Mouse (Mus musculus) forebrain, embryonic 15.5 days (tissue): ENCODE measurements at regions not wholly inside any gene's neighbourhood (a gene's known extent, or its start where the extent isn't known, plus 50 kb on each side); places are given as distances from the start of the nearest gene placed in this dataset.

ENCODE experiments used
- ATAC-seq: fragments of 200-750 bp; cut with Nextera tagmentation; replicated peaks from 2 replicates; pipeline ENCODE4 v1.8.0; 2017; ENCODE audit warnings: mild to moderate bottlenecking, moderate TSS enrichment, moderate library complexity
- H3K27ac ChIP-seq: fragments of 300-500 bp; sonication (generic); replicated peaks from 2 replicates; pipeline ENCODE4 v1.5.1; 2015; ENCODE audit warnings: mild to moderate bottlenecking, inconsistent platforms
- H3K27me3 ChIP-seq: fragments of 300-500 bp; sonication (generic); 2 replicates; pipeline ENCODE4 v1.6.1; 2015; ENCODE audit warnings: inconsistent platforms
- H3K36me3 ChIP-seq: fragments of 300-500 bp; sonication (generic); 2 replicates; pipeline ENCODE4 v1.6.1; 2015; ENCODE audit warnings: mild to moderate bottlenecking, inconsistent platforms
- H3K4me1 ChIP-seq: fragments of 300-500 bp; sonication (generic); 2 replicates; pipeline ENCODE4 v1.6.1; 2015; ENCODE audit warnings: inconsistent platforms
- H3K4me2 ChIP-seq: fragments of 300-500 bp; sonication (generic); replicated peaks from 2 replicates; pipeline ENCODE4 v1.6.1; 2015; ENCODE audit warnings: mild to moderate bottlenecking, inconsistent platforms
- H3K4me3 ChIP-seq: fragments of 300-500 bp; sonication (generic); 2 replicates; pipeline ENCODE4 v1.5.1; 2015; ENCODE audit warnings: mild to moderate bottlenecking, inconsistent platforms
- H3K9ac ChIP-seq: fragments of 300-500 bp; sonication (generic); replicated peaks from 2 replicates; pipeline ENCODE4 v1.6.1; 2015; ENCODE audit warnings: mild to moderate bottlenecking, inconsistent platforms
- H3K9me3 ChIP-seq: fragments of 300-500 bp; sonication (generic); 2 replicates; pipeline ENCODE4 v1.6.1; 2016; ENCODE audit warnings: inconsistent platforms
- WGBS: fragments of 180-500 bp; shearing (Covaris S2); methylation state at CpG from one replicate; pipeline ENCODE4 v1.1.7; 2015; ENCODE audit warnings: mixed read lengths; 5-methylcytosine and 5-hydroxymethylcytosine counted together

- H3K36me3 ChIP-seq = no peaks in the 10 kb centered on the region
- ATAC-seq = no peak
- no peak overlapping the region for H3K27ac ChIP-seq
- WGBS = 42% methylated on average over 6 of the region's 6 CpGs
- no peak overlapping the region for H3K9ac ChIP-seq
- H3K9me3 ChIP-seq = no peaks in the 10 kb centered on the region
- no peak overlapping the region for H3K4me3 ChIP-seq
- no peaks in the 10 kb centered on the region for H3K27me3 ChIP-seq
- no peak overlapping the region for H3K4me2 ChIP-seq
- no peaks in the 10 kb centered on the region; the same call in 1 of the 2 replicates for H3K4me1 ChIP-seq
Observed at GRCm38 (mm10) chr3:131998838-131999613, 86.1 kb upstream of the Dkk2 start.

DNA sequence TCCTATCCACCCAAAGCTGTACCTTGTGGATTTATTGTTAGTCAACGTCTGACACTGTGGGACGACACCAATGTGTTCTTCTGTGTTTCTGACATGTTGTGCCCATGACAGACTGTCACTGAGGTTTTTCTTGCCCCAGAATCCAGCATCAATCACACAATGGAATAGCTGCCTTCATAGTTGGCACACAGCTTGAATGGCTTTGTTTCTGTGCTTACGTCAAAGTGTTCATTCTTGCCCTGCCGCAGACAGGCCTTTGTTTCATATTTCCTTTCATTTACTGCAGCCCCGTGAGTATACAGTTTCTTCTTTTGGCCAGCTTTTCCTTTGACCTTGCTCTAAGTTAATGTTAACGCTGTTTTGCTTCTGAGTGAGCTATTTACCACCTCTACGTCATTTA is 78.9 kb upstream of the Dkk2 start:
- 19% methylated on average over 7 of the region's 7 CpGs for WGBS
- Histone ChIP-seq H3K9me3 (no peaks in the 10 kb centered on the region), H3K4me3 (no peak overlapping the region), H3K9ac (no peak overlapping the region), H3K36me3 (no peaks in the 10 kb centered on the region), H3K4me1 (0 out of 2 replicates have a peak, but pooled peaks cover 7% of the 10 kb centered on the region), H3K27ac (no peak overlapping the region), H3K4me2 (no peak overlapping the region), H3K27me3 (no peaks in the 10 kb centered on the region)
- ATAC-seq = 0 out of 2 replicates have a peak, but pooled peaks have one; percentile 24

DNA sequence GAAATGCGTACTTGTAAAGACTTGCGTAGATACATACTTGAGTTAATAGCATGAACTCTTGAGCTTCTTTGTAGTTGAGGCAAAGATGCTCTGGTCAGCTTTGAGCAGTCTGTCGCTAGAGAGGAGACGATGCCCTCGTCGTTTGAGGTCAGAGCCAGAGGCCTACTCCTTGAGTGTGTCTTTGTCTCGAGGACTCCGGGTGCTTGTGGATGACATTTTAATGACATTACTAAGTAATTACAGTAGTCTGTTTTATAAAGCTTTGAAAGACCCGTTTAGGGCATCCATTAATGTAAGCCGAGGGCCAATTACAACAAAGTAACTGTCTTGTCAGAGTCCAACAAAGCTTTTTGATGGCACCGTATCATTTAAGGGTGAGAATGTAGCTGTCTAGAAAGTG is 78.2 kb upstream of the Dkk2 start:
- Histone ChIP-seq H3K27ac (no peak overlapping the region), H3K4me3 (no peak overlapping the region), H3K4me2 (no peak overlapping the region), H3K9ac (no peak overlapping the region), H3K9me3 (no peaks in the 10 kb centered on the region), H3K27me3 (no peaks in the 10 kb centered on the region), H3K4me1 (0 out of 2 replicates have a peak, but pooled peaks cover 7% of the 10 kb centered on the region), H3K36me3 (no peaks in the 10 kb centered on the region)
- WGBS = 51% methylated on average over 11 of the region's 11 CpGs
- peak; percentile 48 for ATAC-seq

DNA sequence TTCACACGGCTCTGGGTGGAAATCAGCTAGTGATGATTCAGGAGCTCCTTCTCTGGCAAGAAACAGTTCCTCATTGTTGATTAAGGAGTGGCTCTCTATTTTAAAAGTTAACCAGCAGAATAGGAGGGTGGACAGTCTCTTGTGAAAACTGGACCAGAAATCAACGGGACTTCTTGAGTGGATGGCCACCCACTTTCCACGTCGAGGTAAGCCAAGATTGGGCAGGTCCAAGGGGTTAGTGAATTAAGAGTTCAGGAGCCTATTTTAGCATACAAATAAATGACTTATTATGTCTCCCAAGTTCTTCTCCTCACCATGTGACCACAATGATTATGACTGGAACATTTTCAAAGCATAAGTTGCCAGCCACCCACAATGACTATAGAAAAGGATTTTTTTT is 77.7 kb upstream of the Dkk2 start:
- Histone ChIP-seq H3K9ac (no peak overlapping the region), H3K27me3 (no peaks in the 10 kb centered on the region), H3K4me3 (no peak overlapping the region), H3K4me2 (no peak overlapping the region), H3K27ac (no peak overlapping the region), H3K9me3 (no peaks in the 10 kb centered on the region), H3K4me1 (0 out of 2 replicates have a peak, but pooled peaks cover 7% of the 10 kb centered on the region), H3K36me3 (no peaks in the 10 kb centered on the region)
- WGBS = 76% methylated on average over 4 of the region's 4 CpGs
- ATAC-seq = no peak; the same call in 1 of the 2 replicates

DNA sequence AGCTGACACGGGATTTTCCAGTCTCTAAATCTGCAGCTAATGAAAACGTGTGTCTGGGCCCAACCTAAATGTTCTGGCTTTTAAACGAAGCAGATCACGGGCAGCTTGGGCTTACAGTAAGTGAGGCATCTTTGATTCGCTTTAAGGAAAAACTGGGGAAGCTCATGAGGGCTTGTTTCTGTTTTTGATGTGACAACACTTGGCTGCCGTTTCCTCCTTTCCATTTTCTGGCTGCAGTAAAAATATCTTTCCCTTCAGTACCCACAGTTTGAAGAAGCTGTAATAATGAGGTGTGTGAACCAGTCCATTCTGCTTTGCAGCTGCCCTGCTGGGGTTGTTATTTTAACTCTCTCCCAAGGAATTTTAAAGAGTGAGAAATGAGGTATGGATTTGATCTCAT is 69.9 kb upstream of the Dkk2 start:
- H3K36me3 ChIP-seq = no peaks in the 10 kb centered on the region
- no peaks in the 10 kb centered on the region for H3K9me3 ChIP-seq
- H3K4me2 ChIP-seq = no peak overlapping the region
- H3K27ac ChIP-seq = peak overlapping the region; percentile 24; the same call in 1 of the 2 replicates
- WGBS = 8% methylated on average over 6 of the region's 6 CpGs
- no peak overlapping the region for H3K4me3 ChIP-seq
- peaks cover 30% of the 10 kb centered on the region for H3K4me1 ChIP-seq
- no peak overlapping the region for H3K9ac ChIP-seq
- H3K27me3 ChIP-seq = no peaks in the 10 kb centered on the region
- peak; percentile 33 for ATAC-seq

- 10% methylated on average over 15 of the region's 15 CpGs for WGBS
- Histone ChIP-seq H3K4me2 (peak overlapping the region; percentile 14; the same call in 1 of the 2 replicates), H3K9me3 (no peaks in the 10 kb centered on the region), H3K36me3 (no peaks in the 10 kb centered on the region), H3K4me1 (peaks cover 30% of the 10 kb centered on the region), H3K27ac (0 out of 2 replicates have a peak overlapping the region, but pooled peaks have one; percentile 4), H3K4me3 (no peak overlapping the region), H3K9ac (no peak overlapping the region), H3K27me3 (no peaks in the 10 kb centered on the region)
- peak; percentile 67 for ATAC-seq
Observed at GRCm38 (mm10) chr3:132017485-132018261, 67.4 kb upstream of the Dkk2 start.

GRCm38 (mm10) chr3:132018505-132018904 is 66.6 kb upstream of the Dkk2 start:
- Histone ChIP-seq H3K4me2 (no peak overlapping the region), H3K36me3 (no peaks in the 10 kb centered on the region), H3K27ac (no peak overlapping the region), H3K9ac (no peak overlapping the region), H3K4me3 (no peak overlapping the region), H3K4me1 (peaks cover 30% of the 10 kb centered on the region), H3K9me3 (no peaks in the 10 kb centered on the region), H3K27me3 (no peaks in the 10 kb centered on the region)
- 14% methylated on average over 2 of the region's 2 CpGs for WGBS
- ATAC-seq = peak; percentile 80

DNA sequence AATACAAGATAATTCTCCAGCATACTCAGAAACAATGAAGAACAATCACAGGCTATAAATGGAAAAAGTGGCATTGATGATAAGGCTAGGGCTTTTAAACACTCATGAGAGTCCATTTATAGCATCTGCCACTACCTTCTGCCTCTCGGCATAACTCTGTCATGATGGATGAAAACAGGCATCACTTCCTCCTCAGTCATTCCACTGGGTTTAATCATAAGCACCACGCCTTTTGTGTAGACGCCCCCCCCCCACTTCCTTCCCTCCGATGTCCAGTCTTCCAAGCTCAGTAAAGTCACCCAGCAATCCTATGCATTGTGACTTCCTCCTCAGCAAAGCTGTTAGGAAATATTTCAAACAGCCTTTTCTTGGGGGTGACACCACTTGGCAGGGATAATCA is 63.1 kb upstream of the Dkk2 start:
- no peak for ATAC-seq
- 79% methylated on average over 4 of the region's 4 CpGs for WGBS

GRCm38 (mm10) chr3:132023342-132023741 is 61.8 kb upstream of the Dkk2 start:
- H3K4me2 ChIP-seq = no peak overlapping the region
- H3K9ac ChIP-seq = no peak overlapping the region
- H3K4me3 ChIP-seq = no peak overlapping the region
- H3K27me3 ChIP-seq = no peaks in the 10 kb centered on the region
- ATAC-seq = no peak
- H3K27ac ChIP-seq = no peak overlapping the region
- H3K36me3 ChIP-seq = no peaks in the 10 kb centered on the region
- H3K9me3 ChIP-seq = no peaks in the 10 kb centered on the region
- 55% methylated on average over 6 of the region's 6 CpGs for WGBS
- peaks cover 10% of the 10 kb centered on the region for H3K4me1 ChIP-seq

More for the DNA sequence above, 63.1 kb upstream of the Dkk2 start:
- H3K9me3 ChIP-seq = no peaks in the 10 kb centered on the region
- no peaks in the 10 kb centered on the region for H3K27me3 ChIP-seq
- H3K4me2 ChIP-seq = no peak overlapping the region
- no peak overlapping the region for H3K27ac ChIP-seq
- peaks cover 17% of the 10 kb centered on the region for H3K4me1 ChIP-seq
- H3K4me3 ChIP-seq = no peak overlapping the region
- H3K36me3 ChIP-seq = no peaks in the 10 kb centered on the region
- H3K9ac ChIP-seq = no peak overlapping the region

GRCm38 (mm10) chr3:132029112-132029511 is 56.0 kb upstream of the Dkk2 start:
- H3K4me3 ChIP-seq = no peak overlapping the region
- ATAC-seq = no peak
- no peaks in the 10 kb centered on the region for H3K9me3 ChIP-seq
- no peak overlapping the region for H3K27ac ChIP-seq
- no peaks in the 10 kb centered on the region for H3K36me3 ChIP-seq
- no peaks in the 10 kb centered on the region for H3K27me3 ChIP-seq
- 91% methylated on average over 3 of the region's 3 CpGs for WGBS
- H3K4me2 ChIP-seq = no peak overlapping the region
- no peaks in the 10 kb centered on the region for H3K4me1 ChIP-seq
- no peak overlapping the region for H3K9ac ChIP-seq

DNA sequence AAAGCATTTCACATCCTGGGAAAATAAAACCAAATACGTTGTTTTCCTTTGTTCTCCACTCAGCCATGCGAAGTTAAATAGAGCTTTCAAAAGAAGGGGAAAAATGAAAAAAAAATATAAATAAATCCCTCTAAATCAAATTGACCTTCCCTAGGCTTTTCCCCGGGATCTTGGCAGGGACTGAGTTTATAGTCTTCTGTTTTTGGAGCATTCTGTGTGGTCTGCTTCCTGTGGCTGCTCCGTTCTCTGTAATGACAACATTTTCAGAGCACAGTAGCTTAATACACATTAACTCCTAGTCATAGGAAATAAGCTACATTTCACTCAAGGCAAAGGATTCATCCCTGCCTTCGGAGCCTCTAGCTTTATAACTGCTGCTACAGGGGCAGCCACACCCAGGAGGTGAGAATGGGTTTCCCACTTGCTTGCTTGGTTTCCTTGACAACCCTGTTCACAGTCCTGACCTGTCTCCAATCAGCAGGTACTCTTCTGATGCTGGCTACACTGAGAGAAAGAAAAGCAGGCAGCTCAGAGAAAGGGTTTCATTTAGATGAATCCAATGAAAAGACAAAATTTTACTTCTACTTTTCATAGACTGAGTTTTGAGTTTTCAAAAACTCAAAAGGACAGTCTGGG is 51.9 kb upstream of the Dkk2 start:
- 20% methylated on average over 5 of the region's 5 CpGs for WGBS

DNA sequence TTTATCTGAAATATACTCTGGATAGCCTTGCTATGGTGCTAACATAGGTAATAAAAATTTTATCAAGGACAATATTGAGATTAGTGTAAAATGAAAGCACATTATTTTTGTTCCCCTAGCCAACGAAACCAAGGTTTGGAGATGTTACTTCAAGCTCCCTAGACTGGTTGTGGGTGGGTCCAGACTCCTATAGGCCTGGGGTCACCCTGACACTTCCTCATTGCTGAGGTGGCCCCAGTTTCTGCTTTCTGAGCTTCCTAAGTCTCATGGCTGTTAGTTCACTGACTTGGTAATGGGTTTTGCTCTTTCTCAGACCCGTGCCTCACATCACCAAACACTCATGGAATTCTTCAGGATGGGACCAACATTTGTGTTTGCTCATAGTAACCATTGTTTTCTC is 49.9 kb upstream of the Dkk2 start:
- WGBS = 68% methylated on average over 2 of the region's 2 CpGs

More for the DNA sequence above, 51.9 kb upstream of the Dkk2 start:
- Histone ChIP-seq H3K9ac (no peak overlapping the region), H3K4me2 (no peak overlapping the region), H3K36me3 (no peaks in the 10 kb centered on the region), H3K9me3 (no peaks in the 10 kb centered on the region), H3K27me3 (no peaks in the 10 kb centered on the region), H3K4me3 (no peak overlapping the region), H3K4me1 (peaks cover 3% of the 10 kb centered on the region; the same call in 1 of the 2 replicates), H3K27ac (no peak overlapping the region)
- ATAC-seq = peak; percentile 75

More for the DNA sequence above, 49.9 kb upstream of the Dkk2 start:
- Histone ChIP-seq H3K36me3 (no peaks in the 10 kb centered on the region), H3K9me3 (no peaks in the 10 kb centered on the region), H3K4me2 (no peak overlapping the region), H3K4me3 (no peak overlapping the region), H3K4me1 (peaks cover 3% of the 10 kb centered on the region; the same call in 1 of the 2 replicates), H3K9ac (no peak overlapping the region), H3K27ac (no peak overlapping the region), H3K27me3 (no peaks in the 10 kb centered on the region)
- ATAC-seq = no peak
